Mouse (Mus musculus) telencephalon, adult 2 months (tissue): Measurements from ENCODE around the gene Zfhx3.

Experiments
- DNase-seq: peaks from one replicate; pipeline ENCODE4 v3.0.0-alpha.2; 2011; ENCODE audit warnings: low read depth, low spot score

The Zfhx3 gene

GRCm38 (mm10) chr8:108592028-108592724 lies 649.7 kb downstream of the Zfhx3 start:
- DNase-seq: no peak

GRCm38 (mm10) chr8:108592990-108593589 lies 650.6 kb downstream of the Zfhx3 start:
- DNase-seq: no peak

- DNase-seq: no peak
Measured at GRCm38 (mm10) chr8:108593891-108594290, 651.4 kb downstream of the Zfhx3 start.

- DNase-seq: no peak
Measured at GRCm38 (mm10) chr8:108594361-108595060, 652.1 kb downstream of the Zfhx3 start.

GRCm38 (mm10) chr8:108595061-108595419 lies 652.6 kb downstream of the Zfhx3 start:
- DNase-seq: peak; percentile 11

- DNase-seq: no peak
Measured at GRCm38 (mm10) chr8:108595721-108596495, 653.5 kb downstream of the Zfhx3 start.

- DNase-seq: no peak
Measured at GRCm38 (mm10) chr8:108599003-108599402, 656.6 kb downstream of the Zfhx3 start.

- DNase-seq: no peak
Measured at GRCm38 (mm10) chr8:108599558-108599957, 657.1 kb downstream of the Zfhx3 start.

GRCm38 (mm10) chr8:108608678-108609077 lies 666.2 kb downstream of the Zfhx3 start:
- DNase-seq: no peak

- DNase-seq: no peak
Measured at GRCm38 (mm10) chr8:108609114-108609513, 666.7 kb downstream of the Zfhx3 start.

GRCm38 (mm10) chr8:108611141-108611674 lies 668.8 kb downstream of the Zfhx3 start:
- no peak for DNase-seq

- DNase-seq: peak; percentile 35
Measured at GRCm38 (mm10) chr8:108611792-108612413, 669.5 kb downstream of the Zfhx3 start.

- DNase-seq: no peak
Measured at GRCm38 (mm10) chr8:108612815-108613214, 670.4 kb downstream of the Zfhx3 start.

GRCm38 (mm10) chr8:108613280-108613679 lies 670.8 kb downstream of the Zfhx3 start:
- no peak for DNase-seq

GRCm38 (mm10) chr8:108621296-108621695 lies 678.9 kb downstream of the Zfhx3 start:
- no peak for DNase-seq

GRCm38 (mm10) chr8:108623660-108624059 lies 681.2 kb downstream of the Zfhx3 start:
- DNase-seq: no peak

GRCm38 (mm10) chr8:108625571-108626120 lies 683.2 kb downstream of the Zfhx3 start:
- no peak for DNase-seq

- no peak for DNase-seq
Measured at GRCm38 (mm10) chr8:108631069-108631468, 688.6 kb downstream of the Zfhx3 start.

GRCm38 (mm10) chr8:108634282-108634681 lies 691.8 kb downstream of the Zfhx3 start:
- DNase-seq: no peak

- no peak for DNase-seq
Measured at GRCm38 (mm10) chr8:108637887-108638286, 695.4 kb downstream of the Zfhx3 start.

- DNase-seq: no peak
Measured at GRCm38 (mm10) chr8:108645660-108646059, 703.2 kb downstream of the Zfhx3 start.
